Mouse (Mus musculus): Measurements from ENCODE around the gene Rhoh.

DNA sequence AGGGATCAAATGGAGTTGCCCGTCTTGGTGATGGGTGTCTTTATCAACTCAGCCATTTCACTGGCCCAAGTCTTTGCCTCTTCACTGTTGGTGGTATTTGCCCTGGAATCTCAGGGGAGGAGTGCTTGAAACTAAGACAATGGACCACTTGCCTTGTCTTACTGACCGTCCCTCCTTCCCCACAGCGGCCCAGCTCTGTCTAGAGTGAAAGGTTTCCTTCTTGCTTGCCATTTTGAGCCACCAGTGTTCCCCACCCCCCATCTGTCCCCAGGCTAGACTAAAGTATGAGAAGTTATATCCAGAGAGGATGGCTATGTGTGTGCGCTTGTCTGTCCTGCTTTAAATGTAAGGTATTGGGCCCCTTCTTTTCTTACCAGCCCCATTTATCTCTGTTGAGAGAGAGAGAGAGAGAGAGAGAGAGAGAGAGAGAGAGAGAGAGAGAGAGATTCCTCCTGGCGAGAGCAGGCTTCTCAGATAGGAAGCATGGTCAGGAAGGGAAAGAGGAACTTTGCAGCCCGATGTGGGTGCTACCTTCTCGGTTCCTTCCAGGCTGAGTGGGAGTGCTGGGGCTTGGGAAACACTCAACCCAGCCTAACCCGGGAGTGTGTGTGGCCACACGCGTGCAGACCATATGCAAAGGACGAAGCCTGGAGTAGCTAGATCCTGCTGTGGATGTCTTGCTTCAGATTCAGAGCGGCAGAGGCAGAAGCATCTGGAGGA, 572 bp upstream of the Rhoh start:
- TF ChIP-seq CTCF (IDR thresholded peaks at IDR 0.05) (no peak), EP300 (IDR thresholded peaks at IDR 0.05) (no peak)

Data from lung, postnatal 0 days (tissue).